ENCODE assay signal across 27 mouse cellular contexts in the genomic region with DNA sequence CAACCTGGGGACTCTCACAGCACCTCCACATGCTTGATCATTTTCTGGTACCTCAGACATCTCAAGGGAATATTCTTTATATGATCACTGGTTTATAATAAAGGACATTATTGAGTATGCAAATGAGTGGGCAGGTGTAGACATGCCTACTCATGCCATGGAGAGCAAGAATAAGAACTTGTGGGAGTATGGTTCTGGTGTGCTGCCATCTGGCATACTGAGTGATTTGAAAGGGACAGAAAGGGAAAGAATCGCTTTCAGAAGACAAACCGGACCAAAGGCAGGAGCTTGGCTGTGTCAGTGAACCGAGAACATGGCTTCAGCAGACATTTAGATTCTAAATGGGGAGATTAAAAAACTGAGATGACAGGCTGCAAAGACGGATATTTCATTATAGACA.
DNase-seq lines count a peak whose midpoint lies in the region; ATAC-seq lines count a peak whose summit lies in the region.
"Had no signal": no experiment of that assay in that cellular context is flagged by ENCODE, and none has a peak within 500 bp of the region (broad histone marks: within the 10 kb centered on the region; RNA-seq: fewer than 3 reads in every experiment).

No protein-coding gene starts in this region.

- H3K9me3 ChIP-seq in midbrain, embryonic 14.5 days (ENCODE audit: control insufficient read depth, low read length): no peaks in the 10 kb centered on the region
- H3K9me3 ChIP-seq: kidney, embryonic 15.5 days; limb, embryonic 12.5 days; liver, embryonic 12.5 days; stomach, embryonic 15.5 days had no signal

- peaks cover 3% of the 10 kb centered on the region; the same call in 1 of the 2 replicates for H3K4me1 ChIP-seq in midbrain, embryonic 14.5 days (ENCODE audit: control insufficient read depth, insufficient read depth, low read length)
- H3K4me1 ChIP-seq: kidney, embryonic 15.5 days; liver, embryonic 12.5 days; stomach, embryonic 15.5 days had no signal

- no peaks in the 10 kb centered on the region for H3K27me3 ChIP-seq in midbrain, embryonic 14.5 days (ENCODE audit: control insufficient read depth, insufficient read depth, low read length)
- H3K27me3 ChIP-seq: kidney, embryonic 15.5 days; limb, embryonic 12.5 days; liver, embryonic 12.5 days; stomach, embryonic 15.5 days had no signal

- no peaks in the 10 kb centered on the region for H3K36me3 ChIP-seq in midbrain, embryonic 14.5 days (ENCODE audit: control insufficient read depth, insufficient read depth, low read length)
- H3K36me3 ChIP-seq: kidney, embryonic 15.5 days; limb, embryonic 12.5 days; liver, embryonic 12.5 days; stomach, embryonic 15.5 days had no signal

- H3K9ac ChIP-seq in midbrain, embryonic 14.5 days (replicated peaks; ENCODE audit: low read length): no peak overlapping the region
- H3K9ac ChIP-seq: kidney, embryonic 15.5 days; limb, embryonic 12.5 days; liver, embryonic 12.5 days; lung, embryonic 14.5 days; stomach, embryonic 15.5 days had no signal

- ATAC-seq in frontal cortex, adult (ENCODE audit: low TSS enrichment): peak; percentile 85
- no peak for ATAC-seq in midbrain, embryonic 14.5 days (ENCODE audit: low FRiP score, low TSS enrichment)
- ATAC-seq: CD4-positive, CD25-positive, alpha-beta regulatory T cell, adult 4 months; forebrain, embryonic 16.5 days; hindbrain, postnatal 0 days; intestine, postnatal 0 days; liver, embryonic 12.5 days; Patski had no signal

- H3K27ac ChIP-seq in midbrain, embryonic 14.5 days (replicated peaks; ENCODE audit: low read depth, low read length): no peak overlapping the region
- H3K27ac ChIP-seq: heart, adult 2 months; hindbrain, postnatal 0 days; kidney, embryonic 15.5 days; limb, embryonic 12.5 days; liver, embryonic 12.5 days; stomach, embryonic 15.5 days had no signal

- no peak overlapping the region for H3K4me3 ChIP-seq in midbrain, embryonic 14.5 days (replicated peaks; ENCODE audit: low read depth, low read length)
- H3K4me3 ChIP-seq: erythroblast, embryonic 14.5 days; heart, adult 2 months; kidney, embryonic 15.5 days; limb, embryonic 12.5 days; liver, embryonic 12.5 days; stomach, embryonic 15.5 days had no signal

- WGBS in midbrain, embryonic 14.5 days: 79% methylated on average over 4 of the region's 4 CpGs

- no peak for DNase-seq in frontal cortex, postnatal 25 days (ENCODE audit: low spot score in 2 of 2)
- DNase-seq in layer of hippocampus, adult 9-11 months: peak; percentile 59
- no peak for DNase-seq in layer of hippocampus, adult 9-10 months (ENCODE audit: low spot score)
- peak; percentile 24 to 72 for DNase-seq in frontal cortex, postnatal 36 days (ENCODE audit: low spot score in 2 of 2)
- peak; percentile 45 to 69 for DNase-seq in right cerebral cortex, adult 2 months (ENCODE audit: low spot score in 2 of 2)
- DNase-seq in thymus, postnatal 25 days: no peak
- no peak for DNase-seq in midbrain, embryonic 14.5 days
- DNase-seq: adrenal gland, postnatal 36 days; cerebellum, adult 8-10 months; gastrocnemius, postnatal 10 days; heart, adult 2 months; heart, postnatal 4 days; kidney, postnatal 4 days; lung, embryonic 14.5 days; lung, postnatal 36 days; thymus, adult 2 months had no signal

- H3K4me2 ChIP-seq in midbrain, embryonic 14.5 days (ENCODE audit: low read length): no peak overlapping the region
- H3K4me2 ChIP-seq: kidney, embryonic 15.5 days; limb, embryonic 12.5 days; liver, embryonic 12.5 days; lung, embryonic 14.5 days; stomach, embryonic 15.5 days had no signal

Comparison
In these comparisons a context has a peak if more than half of its experiments do, and no peak if none do; other contexts are left out.
1. DNase-seq: peak in layer of hippocampus, adult 9-11 months (single experiment), frontal cortex, postnatal 36 days (2 of 2) and right cerebral cortex, adult 2 months (2 of 2); none in frontal cortex, postnatal 25 days (0 of 2), layer of hippocampus, adult 9-10 months (single experiment), thymus, postnatal 25 days (single experiment) and midbrain, embryonic 14.5 days (single experiment).